ENCODE assay signal across 27 mouse cellular contexts in the genomic region with DNA sequence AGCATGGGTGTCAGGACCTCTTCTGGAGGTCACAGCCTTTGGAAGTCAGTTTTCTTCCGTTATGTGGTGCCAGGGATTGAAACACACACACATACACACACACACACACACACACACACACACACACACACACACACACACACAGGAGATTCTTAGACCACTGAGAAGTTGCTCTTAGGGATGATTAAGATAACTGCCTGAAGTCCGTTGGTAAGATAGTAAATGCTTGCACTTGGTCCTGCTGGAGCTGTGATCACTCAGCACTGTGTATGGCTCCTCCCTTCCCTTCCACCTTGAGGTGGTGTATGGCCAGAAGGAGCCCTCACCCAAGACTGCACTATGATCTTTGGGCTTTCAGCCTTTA.
"Had no signal": no experiment of that assay in that cellular context is flagged by ENCODE, and none has a peak within 500 bp of the region (broad histone marks: within the 10 kb centered on the region; RNA-seq: fewer than 3 reads in every experiment).

No protein-coding gene starts in this region.

- H3K27ac ChIP-seq: embryonic facial prominence, embryonic 10.5 days; embryonic facial prominence, embryonic 12.5 days; embryonic facial prominence, embryonic 13.5 days; embryonic facial prominence, embryonic 15.5 days; forebrain, embryonic 10.5 days; forebrain, embryonic 12.5 days; forebrain, embryonic 13.5 days; forebrain, embryonic 15.5 days; gastrocnemius, adult 2 months; heart, adult 2 months had no signal

- DNase-seq: cerebellum, adult 9-10 months; cerebellum, adult 9-11 months; cerebellum, postnatal 10 days; cerebellum, postnatal 14 days; cerebellum, postnatal 25 days; cerebellum, postnatal 36 days; embryo, embryonic 11 days; forebrain, postnatal 0 days; gastrocnemius, adult 2 months; gastrocnemius, postnatal 10 days; gastrocnemius, postnatal 14 days; gastrocnemius, postnatal 25 days; gastrocnemius, postnatal 36 days; heart, adult 11 months; heart, adult 18-20 months; heart, adult 2 months had no signal

- H3K4me3 ChIP-seq: embryonic facial prominence, embryonic 10.5 days; embryonic facial prominence, embryonic 12.5 days; embryonic facial prominence, embryonic 13.5 days; embryonic facial prominence, embryonic 15.5 days; erythroblast, embryonic 14.5 days; forebrain, embryonic 10.5 days; forebrain, embryonic 12.5 days; forebrain, embryonic 13.5 days; forebrain, embryonic 15.5 days; gastrocnemius, adult 2 months; heart, adult 2 months had no signal

- H3K9me3 ChIP-seq: embryonic facial prominence, embryonic 10.5 days; embryonic facial prominence, embryonic 12.5 days; embryonic facial prominence, embryonic 13.5 days; embryonic facial prominence, embryonic 15.5 days; forebrain, embryonic 10.5 days; forebrain, embryonic 12.5 days; forebrain, embryonic 13.5 days; forebrain, embryonic 15.5 days had no signal

- H3K9ac ChIP-seq: embryonic facial prominence, embryonic 12.5 days; embryonic facial prominence, embryonic 13.5 days; embryonic facial prominence, embryonic 15.5 days; forebrain, embryonic 12.5 days; forebrain, embryonic 13.5 days; forebrain, embryonic 15.5 days; forebrain, postnatal 0 days had no signal

- H3K36me3 ChIP-seq: embryonic facial prominence, embryonic 10.5 days; embryonic facial prominence, embryonic 12.5 days; embryonic facial prominence, embryonic 13.5 days; embryonic facial prominence, embryonic 15.5 days; forebrain, embryonic 10.5 days; forebrain, embryonic 12.5 days; forebrain, embryonic 15.5 days had no signal

- H3K4me2 ChIP-seq: embryonic facial prominence, embryonic 12.5 days; embryonic facial prominence, embryonic 13.5 days; embryonic facial prominence, embryonic 15.5 days; forebrain, embryonic 12.5 days; forebrain, embryonic 13.5 days; forebrain, embryonic 15.5 days had no signal

- H3K4me1 ChIP-seq: embryonic facial prominence, embryonic 12.5 days; embryonic facial prominence, embryonic 13.5 days; forebrain, embryonic 13.5 days had no signal

- ATAC-seq: forebrain, embryonic 13.5 days; forebrain, embryonic 14.5 days; forebrain, embryonic 15.5 days; forebrain, embryonic 16.5 days; forebrain, postnatal 0 days had no signal

- H3K27me3 ChIP-seq: embryonic facial prominence, embryonic 12.5 days; embryonic facial prominence, embryonic 13.5 days; forebrain, embryonic 12.5 days; forebrain, embryonic 13.5 days; forebrain, embryonic 15.5 days had no signal
